Mouse (Mus musculus): ENCODE results near the gene Tubb5. TPM values are rescaled to one million over a fixed set of nuclear protein-coding genes. Genes with fewer than 3 reads are reported as not detected.
A peak's percentile ranks its signal among the peaks of the same experiment; 100 is the strongest.

The Tubb5 gene
- polyA plus RNA-seq (2012; rRNA removed): 320 TPM in 2 replicates

DNA sequence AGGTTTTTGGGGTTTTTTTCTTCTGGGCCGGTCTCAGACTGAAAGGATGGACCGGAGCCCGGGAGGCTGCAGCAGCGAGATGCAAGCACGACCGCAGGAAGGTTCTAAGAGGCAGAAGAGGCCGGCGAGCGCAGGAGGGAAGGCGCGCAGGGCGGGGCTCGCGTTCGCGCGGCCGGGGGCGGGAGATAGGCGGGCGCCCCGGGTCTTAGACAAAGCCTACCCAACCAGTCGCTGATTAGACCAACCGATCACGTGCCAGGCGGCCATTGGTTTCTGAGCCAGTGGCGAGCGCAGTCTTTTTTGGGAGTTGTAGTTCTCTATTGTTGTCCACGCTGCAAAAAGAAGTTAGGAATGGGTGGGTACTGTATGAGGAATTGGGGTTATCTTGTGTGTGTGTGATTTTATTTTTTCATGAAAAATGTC, at the start of gene Tubb5:
Gene Tubb5, minus strand, starts transcription at position 185 of the 423 bp plus-strand sequence.
- Histone ChIP-seq H3K27me3 (ENCODE audit: control insufficient read depth, insufficient read depth, low read length) (no peaks in the 10 kb centered on the region), H3K4me3 (replicated peaks; ENCODE audit: insufficient read depth, low read depth, low read length) (peak within 1 kb of the TSS; percentile 91), H3K27ac (ENCODE audit: insufficient read depth, low read length) (peak within 1 kb of the TSS; percentile 44; the same call in 1 of the 2 replicates), H3K4me1 (ENCODE audit: control insufficient read depth, insufficient read depth, low read length) (peaks cover 7% of the 10 kb centered on the region; the same call in 1 of the 2 replicates)
- TF ChIP-seq CTCF (IDR thresholded peaks at IDR 0.05; ENCODE audit: borderline replicate concordance, insufficient read depth, low read depth, low read length): no peak
- peak; percentile 95 for TF ChIP-seq POLR2A (IDR thresholded peaks at IDR 0.05; ENCODE audit: borderline replicate concordance, insufficient read depth, low read length)
- WGBS: under 1% methylated on average over 29 of the region's 29 CpGs
- DNase-seq: peak; percentile 96 to 98

DNA sequence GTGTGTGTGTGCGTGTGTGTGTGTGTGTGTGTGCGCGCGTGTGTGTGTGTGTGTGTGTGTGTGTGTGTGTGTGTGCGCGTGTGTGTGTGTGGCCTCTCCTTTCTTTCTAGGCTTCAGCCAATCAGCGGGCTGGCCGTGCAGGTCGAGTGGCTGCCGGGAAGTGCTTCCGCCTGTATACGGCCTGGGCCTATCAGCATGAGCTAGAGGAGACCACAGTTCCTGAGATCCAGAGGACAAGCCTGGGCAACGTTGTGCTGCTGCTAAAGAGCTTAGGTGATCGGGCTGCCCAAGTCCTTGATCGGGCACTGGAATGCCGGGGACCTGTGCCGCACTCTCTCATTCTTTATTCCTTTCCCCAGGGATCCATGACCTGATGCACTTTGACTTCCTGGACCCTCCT, 49.6 kb upstream of the Tubb5 start:
- no peak overlapping the region for H3K4me3 ChIP-seq (replicated peaks; ENCODE audit: insufficient read depth, low read depth, low read length)
- 82% methylated on average over 10 of the region's 17 CpGs for WGBS
- H3K4me1 ChIP-seq (ENCODE audit: control insufficient read depth, insufficient read depth, low read length): no peaks in the 10 kb centered on the region
- H3K27me3 ChIP-seq (ENCODE audit: control insufficient read depth, insufficient read depth, low read length): no peaks in the 10 kb centered on the region
- TF ChIP-seq CTCF (IDR thresholded peaks at IDR 0.05; ENCODE audit: borderline replicate concordance, insufficient read depth, low read depth, low read length) (no peak), POLR2A (IDR thresholded peaks at IDR 0.05; ENCODE audit: borderline replicate concordance, insufficient read depth, low read length) (no peak)
- DNase-seq: no peak
- no peak overlapping the region for H3K27ac ChIP-seq (ENCODE audit: insufficient read depth, low read length)

GRCm38 (mm10) chr17:35883777-35884176, 45.7 kb upstream of the Tubb5 start:
- Histone ChIP-seq H3K27ac (ENCODE audit: insufficient read depth, low read length) (no peak overlapping the region), H3K4me3 (replicated peaks; ENCODE audit: insufficient read depth, low read depth, low read length) (no peak overlapping the region), H3K4me1 (ENCODE audit: control insufficient read depth, insufficient read depth, low read length) (peaks cover 9% of the 10 kb centered on the region), H3K27me3 (ENCODE audit: control insufficient read depth, insufficient read depth, low read length) (no peaks in the 10 kb centered on the region)
- WGBS: 94% methylated on average over 14 of the region's 14 CpGs
- no peak for DNase-seq
- TF ChIP-seq CTCF (IDR thresholded peaks at IDR 0.05; ENCODE audit: borderline replicate concordance, insufficient read depth, low read depth, low read length): no peak
- no peak for TF ChIP-seq POLR2A (IDR thresholded peaks at IDR 0.05; ENCODE audit: borderline replicate concordance, insufficient read depth, low read length)

- peaks cover 9% of the 10 kb centered on the region for H3K4me1 ChIP-seq (ENCODE audit: control insufficient read depth, insufficient read depth, low read length)
- 88% methylated on average over 17 of the region's 17 CpGs for WGBS
- TF ChIP-seq CTCF (IDR thresholded peaks at IDR 0.05; ENCODE audit: borderline replicate concordance, insufficient read depth, low read depth, low read length) (no peak), POLR2A (IDR thresholded peaks at IDR 0.05; ENCODE audit: borderline replicate concordance, insufficient read depth, low read length) (no peak)
- H3K27ac ChIP-seq (ENCODE audit: insufficient read depth, low read length): no peak overlapping the region
- H3K4me3 ChIP-seq (replicated peaks; ENCODE audit: insufficient read depth, low read depth, low read length): no peak overlapping the region
- no peaks in the 10 kb centered on the region for H3K27me3 ChIP-seq (ENCODE audit: control insufficient read depth, insufficient read depth, low read length)
- no peak for DNase-seq
Observed at GRCm38 (mm10) chr17:35882924-35883323, 44.8 kb upstream of the Tubb5 start.

DNA sequence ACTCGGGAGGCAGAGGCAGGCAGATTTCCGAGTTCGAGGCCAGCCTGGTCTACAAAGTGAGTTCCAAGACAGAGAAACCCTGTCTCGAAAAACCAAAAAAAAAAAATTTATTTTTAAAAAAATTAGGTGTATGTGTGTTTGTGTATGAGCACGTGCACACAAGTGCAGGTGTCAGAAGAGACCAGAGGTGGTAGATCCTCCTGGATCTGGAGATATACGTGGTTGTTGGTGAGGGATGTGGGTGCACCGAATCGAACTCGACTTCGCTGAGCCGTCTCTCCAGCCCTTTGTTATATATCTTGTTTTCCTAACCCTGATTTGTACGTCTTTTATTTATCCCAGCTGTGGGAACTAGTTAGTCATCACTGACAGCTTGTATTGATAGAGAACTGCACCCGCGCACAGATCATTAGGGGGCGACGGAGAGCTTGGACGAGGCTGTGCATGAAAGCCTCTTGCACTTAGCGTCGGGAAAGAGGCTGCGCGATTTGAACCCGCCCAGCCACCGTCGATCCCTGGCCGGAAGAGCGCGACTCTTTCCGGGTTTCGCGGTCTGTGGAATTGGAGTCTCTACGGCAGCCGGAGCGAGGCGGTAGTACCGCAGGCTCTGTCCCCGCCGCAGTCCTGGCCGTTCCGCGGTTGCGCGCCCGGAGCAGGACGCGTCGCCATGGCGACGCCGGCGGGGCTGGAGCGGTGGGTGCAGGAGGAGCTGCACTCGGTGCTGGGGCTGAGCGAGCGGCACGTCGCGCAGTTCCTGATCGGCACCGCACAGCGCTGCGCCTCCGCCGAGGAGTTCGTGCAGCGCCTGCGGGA, 41.3 kb upstream of the Tubb5 start, which contains the start of gene Dhx16:
Gene Dhx16, plus strand, starts transcription at position 575 of the 813 bp plus-strand sequence.
- peak within 1 kb of the TSS; percentile 26; the same call in 1 of the 2 replicates for H3K27ac ChIP-seq (ENCODE audit: insufficient read depth, low read length)
- WGBS: 5% methylated on average over 66 of the region's 66 CpGs
- H3K27me3 ChIP-seq (ENCODE audit: control insufficient read depth, insufficient read depth, low read length): no peaks in the 10 kb centered on the region
- H3K4me1 ChIP-seq (ENCODE audit: control insufficient read depth, insufficient read depth, low read length): peaks cover 9% of the 10 kb centered on the region
- H3K4me3 ChIP-seq (replicated peaks; ENCODE audit: insufficient read depth, low read depth, low read length): peak within 1 kb of the TSS; percentile 76
- peak; percentile 96 to 97 for DNase-seq
- TF ChIP-seq POLR2A (IDR thresholded peaks at IDR 0.05; ENCODE audit: borderline replicate concordance, insufficient read depth, low read length): peak; percentile 63
- peak; percentile 75 for TF ChIP-seq CTCF (IDR thresholded peaks at IDR 0.05; ENCODE audit: borderline replicate concordance, insufficient read depth, low read depth, low read length)

DNA sequence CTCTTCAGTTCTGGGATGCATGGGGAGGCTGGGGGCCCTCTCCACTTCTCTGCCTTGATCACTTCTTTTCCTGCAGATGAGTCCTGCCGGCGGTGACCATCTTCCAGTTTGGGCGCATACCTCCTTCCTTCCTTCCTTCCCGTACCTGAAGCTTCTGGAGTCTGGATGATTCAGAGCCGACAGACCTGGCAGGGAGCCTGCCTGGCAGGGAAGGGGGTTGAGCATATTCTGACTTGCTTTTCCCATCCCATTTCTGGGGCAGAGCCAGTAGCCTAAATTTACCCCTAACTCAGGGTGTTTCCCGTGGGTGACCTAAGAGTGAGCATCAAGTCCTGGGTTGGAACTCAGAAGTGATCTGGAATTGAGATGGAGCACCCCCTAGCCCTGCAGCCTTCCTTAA, 36.6 kb upstream of the Tubb5 start:
- H3K27ac ChIP-seq (ENCODE audit: insufficient read depth, low read length): no peak overlapping the region
- H3K4me3 ChIP-seq (replicated peaks; ENCODE audit: insufficient read depth, low read depth, low read length): no peak overlapping the region
- no peak for DNase-seq
- peaks cover 3% of the 10 kb centered on the region; the same call in 1 of the 2 replicates for H3K4me1 ChIP-seq (ENCODE audit: control insufficient read depth, insufficient read depth, low read length)
- no peaks in the 10 kb centered on the region for H3K27me3 ChIP-seq (ENCODE audit: control insufficient read depth, insufficient read depth, low read length)
- 45% methylated on average over 6 of the region's 6 CpGs for WGBS
- no peak for TF ChIP-seq POLR2A (IDR thresholded peaks at IDR 0.05; ENCODE audit: borderline replicate concordance, insufficient read depth, low read length)
- no peak for TF ChIP-seq CTCF (IDR thresholded peaks at IDR 0.05; ENCODE audit: borderline replicate concordance, insufficient read depth, low read depth, low read length)

DNA sequence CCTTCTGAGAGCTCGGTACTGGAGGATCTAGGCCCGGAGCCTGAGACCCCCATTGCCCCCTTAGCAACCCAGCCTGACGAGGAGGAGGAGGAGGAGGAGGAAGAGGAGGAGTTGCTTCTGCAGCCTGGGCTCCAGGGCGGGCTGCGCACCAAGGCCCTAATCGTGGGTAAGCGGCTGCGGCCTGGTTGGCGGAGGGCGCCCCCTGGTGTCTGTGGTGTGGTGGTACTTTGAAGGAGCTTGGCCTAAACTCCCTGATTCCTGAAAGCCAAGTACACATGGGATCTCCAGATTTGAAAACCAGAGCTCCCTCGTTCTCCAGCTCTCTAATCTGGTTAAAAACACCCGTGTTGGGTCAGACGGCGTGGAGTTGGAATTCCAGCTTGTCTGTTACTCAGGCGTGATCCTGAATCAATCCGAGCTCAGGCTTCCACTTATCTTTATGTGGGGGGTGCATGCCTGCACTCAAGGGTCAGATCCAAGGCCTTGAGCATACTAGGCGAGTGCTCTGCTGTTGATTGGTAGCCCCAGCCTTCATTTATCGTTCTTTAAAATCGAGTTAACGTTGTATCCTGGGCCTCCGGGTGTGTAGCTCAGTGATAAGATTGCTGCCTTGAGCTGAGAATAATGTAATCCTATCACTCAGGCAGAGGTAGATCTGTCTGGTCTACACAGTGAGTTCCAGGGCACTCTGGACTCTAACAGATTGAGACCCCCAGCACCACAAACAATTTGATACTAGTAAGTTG, 35.8 kb upstream of the Tubb5 start:
- Histone ChIP-seq H3K4me3 (replicated peaks; ENCODE audit: insufficient read depth, low read depth, low read length) (no peak overlapping the region), H3K4me1 (ENCODE audit: control insufficient read depth, insufficient read depth, low read length) (peaks cover 3% of the 10 kb centered on the region; the same call in 1 of the 2 replicates), H3K27me3 (ENCODE audit: control insufficient read depth, insufficient read depth, low read length) (no peaks in the 10 kb centered on the region), H3K27ac (ENCODE audit: insufficient read depth, low read length) (no peak overlapping the region)
- TF ChIP-seq POLR2A (IDR thresholded peaks at IDR 0.05; ENCODE audit: borderline replicate concordance, insufficient read depth, low read length) (no peak), CTCF (IDR thresholded peaks at IDR 0.05; ENCODE audit: borderline replicate concordance, insufficient read depth, low read depth, low read length) (peak; percentile 95)
- peak; percentile 84 to 91 for DNase-seq
- 31% methylated on average over 21 of the region's 21 CpGs for WGBS
